Mouse (Mus musculus) cerebellum, postnatal 4 days (tissue): Measurements from ENCODE around the gene Adgrg2.

Experiments
- DNase-seq, 2 experiments: peaks; one replicate each; pipeline ENCODE4 v3.0.0; 2022; ENCODE audit warnings: low spot score in 2 of 2, mixed read lengths in 1 of 2

Gene Adgrg2

GRCm38 (mm10) chrX:160390464-160390956, at the start of gene Adgrg2:
TSS of gene Adgrg2 (plus strand) at chrX:160390690.
- peak in 1 of 2 experiments; percentile 2 for DNase-seq

- no peak for DNase-seq
These were observed 39.5 kb upstream of the Adgrg2 start for GRCm38 (mm10) chrX:160350995-160351394.

GRCm38 (mm10) chrX:160351967-160352677, 38.4 kb upstream of the Adgrg2 start:
- no peak for DNase-seq

GRCm38 (mm10) chrX:160384748-160385501, 5.6 kb upstream of the Adgrg2 start:
- DNase-seq: no peak

- DNase-seq: no peak
These were observed 5.1 kb upstream of the Adgrg2 start for GRCm38 (mm10) chrX:160385502-160385772.

- DNase-seq: no peak
These were observed 22.5 kb downstream of the Adgrg2 start for GRCm38 (mm10) chrX:160412930-160413453.

- DNase-seq: no peak
These were observed 23.4 kb downstream of the Adgrg2 start for GRCm38 (mm10) chrX:160413881-160414395.

GRCm38 (mm10) chrX:160418397-160418796, 27.9 kb downstream of the Adgrg2 start:
- DNase-seq: no peak

GRCm38 (mm10) chrX:160423737-160424136, 33.2 kb downstream of the Adgrg2 start:
- no peak for DNase-seq

GRCm38 (mm10) chrX:160426486-160426885, 36.0 kb downstream of the Adgrg2 start:
- no peak for DNase-seq

GRCm38 (mm10) chrX:160426930-160427329, 36.4 kb downstream of the Adgrg2 start:
- no peak for DNase-seq

- no peak for DNase-seq
These were observed 41.7 kb downstream of the Adgrg2 start for GRCm38 (mm10) chrX:160432192-160432591.

- DNase-seq: no peak
These were observed 50.8 kb downstream of the Adgrg2 start for GRCm38 (mm10) chrX:160441272-160441671.

GRCm38 (mm10) chrX:160448351-160448750, 57.9 kb downstream of the Adgrg2 start:
- no peak for DNase-seq

- no peak for DNase-seq
These were observed 58.9 kb downstream of the Adgrg2 start for GRCm38 (mm10) chrX:160449363-160449762.

GRCm38 (mm10) chrX:160455686-160456085, 65.2 kb downstream of the Adgrg2 start:
- DNase-seq: no peak

GRCm38 (mm10) chrX:160471257-160471786, 80.8 kb downstream of the Adgrg2 start:
- no peak for DNase-seq

GRCm38 (mm10) chrX:160489784-160490183, 99.3 kb downstream of the Adgrg2 start:
- DNase-seq: no peak

- no peak for DNase-seq
These were observed 103.8 kb downstream of the Adgrg2 start for GRCm38 (mm10) chrX:160494333-160494732.

- no peak for DNase-seq
These were observed 104.4 kb downstream of the Adgrg2 start for GRCm38 (mm10) chrX:160494921-160495320.

GRCm38 (mm10) chrX:160496473-160496872, 106.0 kb downstream of the Adgrg2 start:
- no peak for DNase-seq

GRCm38 (mm10) chrX:160501095-160501494, 110.6 kb downstream of the Adgrg2 start:
- DNase-seq: no peak
